Mouse (Mus musculus) CH12.LX (cell line): ENCODE measurements around the gene Olfr362. TPM values are rescaled to one million over a fixed set of nuclear protein-coding genes. Genes with fewer than 3 reads are reported as not detected.
"Not testable (repeated sequence)": the region's sequence is repeated elsewhere in the genome, so short reads cannot be mapped to it uniquely, and the experiment has no call there.

ENCODE experiments used
- DNase-seq: peaks from one replicate; pipeline ENCODE4 v3.0.0-alpha.2; 2013; ENCODE audit errors: extremely low read depth
- H3K27ac ChIP-seq: 2 replicates; pipeline ENCODE4 v1.5.1; 2012; ENCODE audit warnings: low read depth, mild to moderate bottlenecking, control low read depth, moderate library complexity; ENCODE audit not compliant: insufficient read depth
- H3K27me3 ChIP-seq: replicated peaks from 2 replicates; pipeline ENCODE3; 2012; ENCODE audit warnings: inconsistent platforms
- H3K36me3 ChIP-seq, 2 experiments: replicated peaks in 1 of 2; 2 replicates each; pipeline versions ENCODE3 to v1.6.1; 2012; ENCODE audit warnings: inconsistent platforms in 1 of 2, low read length in 1 of 2, mild to moderate bottlenecking in 1 of 2, mixed read lengths in 1 of 2, moderate library complexity in 1 of 2; ENCODE audit not compliant: control insufficient read depth in 1 of 2, insufficient read depth in 1 of 2
- H3K4me1 ChIP-seq, 2 experiments: 2 replicates each; pipeline ENCODE4 v1.6.1; 2012; ENCODE audit warnings: inconsistent platforms in 1 of 2, moderate library complexity in 1 of 2; ENCODE audit not compliant: insufficient read depth in 2 of 2, control insufficient read depth in 1 of 2
- H3K4me2 ChIP-seq: 2 replicates; pipeline ENCODE4 v1.6.1; 2012; ENCODE audit warnings: low read depth, mild to moderate bottlenecking, control low read depth; ENCODE audit not compliant: poor library complexity, insufficient read depth, severe bottlenecking
- H3K4me3 ChIP-seq, 3 experiments: fragments of 150-350 bp in 1 of 3; sonication (generic) in 1 of 3; replicated peaks in 1 of 3; 2 replicates each; pipeline versions ENCODE3 to v1.5.1; 2011 to 2012; ENCODE audit warnings: low read depth in 2 of 3, low read length in 2 of 3, mild to moderate bottlenecking in 2 of 3, moderate library complexity in 2 of 3, control low read depth in 1 of 3, improper control_type of control experiment in 1 of 3, inconsistent platforms in 1 of 3, mixed read lengths in 1 of 3; ENCODE audit not compliant: poor library complexity in 1 of 3
- H3K79me2 ChIP-seq: replicated peaks from 2 replicates; pipeline ENCODE4 v1.6.1; 2012; ENCODE audit warnings: mild to moderate bottlenecking, moderate library complexity; ENCODE audit not compliant: control insufficient read depth, poor library complexity, insufficient read depth, severe bottlenecking; ENCODE audit errors: extremely low read depth
- H3K9ac ChIP-seq: 2 replicates; pipeline ENCODE4 v1.6.1; 2012; ENCODE audit warnings: low read depth, mild to moderate bottlenecking, control low read depth, moderate library complexity; ENCODE audit not compliant: insufficient read depth
- H3K9me3 ChIP-seq: replicated peaks from 2 replicates; pipeline ENCODE3; 2012; ENCODE audit warnings: low read length, inconsistent platforms, mixed read lengths
- E2F4 ChIP-seq: IDR thresholded peaks from 2 replicates; pipeline ENCODE4 v1.6.1; 2011; ENCODE audit warnings: low read depth, low read length, improper control_type of control experiment; ENCODE audit not compliant: insufficient replicate concordance
- EP300 ChIP-seq: IDR thresholded peaks from 2 replicates; pipeline ENCODE4 v1.6.1; 2011; ENCODE audit warnings: low read length, improper control_type of control experiment
- ETS1 ChIP-seq: conservative IDR thresholded peaks from 2 replicates; pipeline ENCODE4 v1.6.1; 2012; ENCODE audit warnings: low read depth, mild to moderate bottlenecking, inconsistent platforms, low read length, improper control_type of control experiment, moderate library complexity
- GABPA ChIP-seq: IDR thresholded peaks from 2 replicates; pipeline ENCODE4 v1.6.1; 2012; ENCODE audit warnings: low read depth, low read length, improper control_type of control experiment, inconsistent platforms; ENCODE audit not compliant: insufficient replicate concordance
- HCFC1 ChIP-seq: IDR thresholded peaks from 2 replicates; pipeline ENCODE4 v1.6.1; 2012; ENCODE audit warnings: low read depth, mild to moderate bottlenecking, inconsistent platforms, low read length, improper control_type of control experiment
- IRF4 ChIP-seq: IDR thresholded peaks from 2 replicates; pipeline ENCODE4 v1.6.1; 2014; ENCODE audit warnings: low read depth, mild to moderate bottlenecking, inconsistent platforms, low read length, improper control_type of control experiment
- JUN ChIP-seq: IDR thresholded peaks from 2 replicates; pipeline ENCODE4 v1.6.1; 2011; ENCODE audit warnings: low read depth, mild to moderate bottlenecking, low read length, improper control_type of control experiment, moderate library complexity; ENCODE audit not compliant: insufficient read depth
- JUND ChIP-seq: conservative IDR thresholded peaks from 2 replicates; pipeline ENCODE4 v1.6.1; 2011; ENCODE audit warnings: low read depth, low read length, improper control_type of control experiment
- KAT2A ChIP-seq: IDR thresholded peaks from 2 replicates; pipeline ENCODE4 v1.6.1; 2012; ENCODE audit warnings: low read length, improper control_type of control experiment, inconsistent platforms; ENCODE audit not compliant: insufficient replicate concordance
- MAZ ChIP-seq: IDR thresholded peaks from 2 replicates; pipeline ENCODE4 v1.6.1; 2012; ENCODE audit warnings: low read depth, mild to moderate bottlenecking, inconsistent platforms, low read length, improper control_type of control experiment, moderate library complexity
- MEF2A ChIP-seq: IDR thresholded peaks from 2 replicates; pipeline ENCODE4 v1.6.1; 2014; ENCODE audit warnings: low read depth, mild to moderate bottlenecking, inconsistent platforms, low read length, improper control_type of control experiment, borderline replicate concordance
- MYC ChIP-seq: IDR thresholded peaks from 2 replicates; pipeline ENCODE4 v1.6.1; 2011; ENCODE audit warnings: low read depth, mild to moderate bottlenecking, improper control_type of control experiment, low read length
- NELFE ChIP-seq: IDR thresholded peaks from 2 replicates; pipeline ENCODE4 v1.6.1; 2011; ENCODE audit warnings: low read depth, low read length, improper control_type of control experiment
- NRF1 ChIP-seq: IDR thresholded peaks from 2 replicates; pipeline ENCODE4 v1.6.1; 2014; ENCODE audit warnings: low read depth, mild to moderate bottlenecking, inconsistent platforms, low read length, improper control_type of control experiment, moderate library complexity
- PAX5 ChIP-seq: IDR thresholded peaks from 2 replicates; pipeline ENCODE4 v1.6.1; 2012; ENCODE audit warnings: low read length, inconsistent platforms, mixed read lengths
- POLR2AphosphoS2 ChIP-seq: IDR thresholded peaks from 2 replicates; pipeline ENCODE4 v1.6.1; 2011; ENCODE audit warnings: low read depth, low read length, improper control_type of control experiment
- RAD21 ChIP-seq: IDR thresholded peaks from 2 replicates; pipeline ENCODE4 v1.6.1; 2011; ENCODE audit warnings: low read depth, mild to moderate bottlenecking, low read length, improper control_type of control experiment, moderate library complexity
- SMC3 ChIP-seq: IDR thresholded peaks from 2 replicates; pipeline ENCODE4 v1.6.1; 2011; ENCODE audit warnings: low read depth, low read length, improper control_type of control experiment
- TCF12 ChIP-seq: IDR thresholded peaks from 2 replicates; pipeline ENCODE4 v1.6.1; 2014; ENCODE audit warnings: low read depth, mild to moderate bottlenecking, inconsistent platforms, low read length, improper control_type of control experiment
- UBTF ChIP-seq: IDR thresholded peaks from 2 replicates; pipeline ENCODE4 v1.6.1; 2012; ENCODE audit warnings: low read depth, mild to moderate bottlenecking, inconsistent platforms, low read length, improper control_type of control experiment, moderate library complexity
- USF1 ChIP-seq: IDR thresholded peaks from 2 replicates; pipeline ENCODE4 v1.6.1; 2014; ENCODE audit warnings: low read depth, mild to moderate bottlenecking, inconsistent platforms, low read length, improper control_type of control experiment
- ZC3H11A ChIP-seq: IDR thresholded peaks from 2 replicates; pipeline ENCODE4 v1.6.1; 2012; ENCODE audit warnings: low read depth, mild to moderate bottlenecking, inconsistent platforms, low read length, improper control_type of control experiment
- ZKSCAN1 ChIP-seq: IDR thresholded peaks from 2 replicates; pipeline ENCODE4 v1.6.1; 2012; ENCODE audit warnings: low read depth, inconsistent platforms, low read length, improper control_type of control experiment, borderline replicate concordance
- ZMIZ1 ChIP-seq: IDR thresholded peaks from 2 replicates; pipeline ENCODE4 v1.6.1; 2012; ENCODE audit warnings: low read depth, mild to moderate bottlenecking, inconsistent platforms, low read length, improper control_type of control experiment
- ZNF384 ChIP-seq: IDR thresholded peaks from 2 replicates; pipeline ENCODE4 v1.6.1; 2012; ENCODE audit warnings: low read depth, low read length, improper control_type of control experiment, inconsistent platforms
- dilution Hi-C: fragments of 300-500 bp; cut with MboI; formaldehyde crosslinking; loops from 2 replicates; pipeline ENCODE4 v1.14.3; 2020; ENCODE audit warnings: low sequenced_read_pairs; ENCODE audit not compliant: extremely low pct_unique_long_range_greater_than_20kb, extremely low pct_ligation_motif_present
- in situ Hi-C: fragments of 300-500 bp; cut with MboI; formaldehyde crosslinking; loops from 3 replicates; pipeline ENCODE4 v1.14.3; 2019; ENCODE audit warnings: low sequenced_read_pairs, low pct_ligation_motif_present, low pct_unique_long_range_greater_than_20kb, mixed read lengths
- polyA plus RNA-seq: library from polyadenylated mRNA; unstranded; fragments of >175 nt; gene quantifications from 2 replicates; pipeline ENCODE4 v1.2.1, GENCODE M21; 2012; ENCODE audit warnings: low read depth; ENCODE audit not compliant: insufficient read length
- total RNA-seq, 2 experiments: library from RNA; depleted of rRNA; stranded (reverse); fragments of 300-350 nt in 1 of 2; fragments of >200 nt in 1 of 2; gene quantifications; 2 replicates each; pipeline ENCODE4 v1.2.3; 2012 to 2014

The Olfr362 gene
- total RNA-seq (2012; rRNA removed), result not detected in 2 replicates
- not detected in 2 replicates for total RNA-seq (2014; rRNA removed)
- not detected in 2 replicates for polyA plus RNA-seq

DNA sequence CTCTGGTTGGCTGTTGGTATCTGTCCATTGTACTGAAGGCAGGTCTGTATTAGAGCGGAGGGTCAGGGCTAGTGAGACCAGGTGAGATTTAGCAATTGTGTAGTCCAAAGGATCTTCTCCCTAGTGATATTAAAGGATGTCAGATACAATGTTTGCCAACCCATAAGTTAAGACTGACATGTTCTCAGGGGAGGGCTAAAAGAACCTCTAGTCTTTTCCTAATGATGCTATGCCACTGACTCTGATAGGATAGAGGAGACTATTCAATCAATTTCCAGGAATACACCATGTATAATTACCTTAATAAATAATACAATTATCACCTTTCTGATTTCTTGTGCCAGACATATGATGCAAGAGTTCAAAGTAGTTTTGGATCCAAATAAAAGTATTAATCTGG is at the start of gene Olfr362:
TSS of gene Olfr362 (minus strand) at position 101 of the 400 bp plus-strand sequence.
- H3K4me1 ChIP-seq, result no peaks in the 10 kb centered on the region
- dilution Hi-C loops (no loop called here), in situ Hi-C loops (no loop called here)
- no peaks in the 10 kb centered on the region for H3K36me3 ChIP-seq
- H3K27ac ChIP-seq, result no peak within 1 kb of the TSS
- no peak within 1 kb of the TSS for H3K4me2 ChIP-seq
- H3K9me3 ChIP-seq, result no peaks in the 10 kb centered on the region
- H3K4me3 ChIP-seq, result no peak within 1 kb of the TSS
- H3K27me3 ChIP-seq, result peaks cover 24% of the 10 kb centered on the region
- no peak for TF ChIP-seq ZKSCAN1
- no peak for TF ChIP-seq JUND
- no peak for TF ChIP-seq NRF1
- TF ChIP-seq TCF12, result no peak
- no peak for TF ChIP-seq POLR2AphosphoS2
- no peak for TF ChIP-seq UBTF
- TF ChIP-seq USF1, result no peak
- TF ChIP-seq ETS1, result no peak
- no peak for TF ChIP-seq MEF2A
- no peak for TF ChIP-seq EP300
- TF ChIP-seq HCFC1, result no peak
- TF ChIP-seq MAZ, result no peak
- TF ChIP-seq JUN, result no peak
- no peak for TF ChIP-seq ZNF384
- no peak for TF ChIP-seq GABPA
- TF ChIP-seq RAD21, result no peak
- TF ChIP-seq MYC, result no peak
- TF ChIP-seq KAT2A, result no peak
- TF ChIP-seq IRF4, result no peak
- TF ChIP-seq NELFE, result no peak
- H3K79me2 ChIP-seq, result no peaks in the 10 kb centered on the region
- no peak for DNase-seq
- H3K9ac ChIP-seq, result no peak within 1 kb of the TSS

- H3K9ac ChIP-seq, result no peak within 1 kb of the TSS
- TF ChIP-seq PAX5 (no peak), JUND (no peak), KAT2A (no peak), ZKSCAN1 (no peak), E2F4 (no peak), SMC3 (no peak), EP300 (no peak), ZMIZ1 (no peak), MAZ (no peak), ZC3H11A (no peak), MEF2A (no peak)
- TF ChIP-seq, all 38 proteins: peak for 0
- Histone ChIP-seq H3K9me3 (no peaks in the 10 kb centered on the region), H3K4me3 (no peak within 1 kb of the TSS), H3K27ac (no peak within 1 kb of the TSS), H3K4me1 (no peaks in the 10 kb centered on the region), H3K79me2 (no peaks in the 10 kb centered on the region), H3K4me2 (no peak within 1 kb of the TSS), H3K27me3 (peaks cover 53% of the 10 kb centered on the region), H3K36me3 (no peaks in the 10 kb centered on the region)
- dilution Hi-C loops, result no loop called here
- DNase-seq, result no peak
- in situ Hi-C loops, result no loop called here
These were observed 21.3 kb upstream of the Olfr362 start, which contains the start of gene Olfr364-ps1 for GRCm38 (mm10) chr2:37139022-37139421. Gene Olfr364-ps1, plus strand, starts transcription at chr2:37139322.

- H3K79me2 ChIP-seq, DNase-seq, H3K27ac ChIP-seq, H3K36me3 ChIP-seq, H3K4me3 ChIP-seq, H3K4me1 ChIP-seq, H3K4me2 ChIP-seq, H3K9ac ChIP-seq, dilution Hi-C loops, in situ Hi-C loops, H3K9me3 ChIP-seq: not testable (repeated sequence)
- H3K27me3 ChIP-seq, result peaks cover 48% of the 10 kb centered on the region
These were observed 28.5 kb downstream of the Olfr362 start, which contains the start of gene Olfr361 for GRCm38 (mm10) chr2:37089190-37089589. Gene Olfr361, minus strand, starts transcription at chr2:37089290.
